Mouse (Mus musculus): Measurements from ENCODE around the gene Met. TPM values are rescaled to one million over a fixed set of nuclear protein-coding genes. Genes with fewer than 3 reads are reported as not detected.

Met gene
- polyA plus RNA-seq, 1 experiment from 2014 or later: 1.5 TPM

DNA sequence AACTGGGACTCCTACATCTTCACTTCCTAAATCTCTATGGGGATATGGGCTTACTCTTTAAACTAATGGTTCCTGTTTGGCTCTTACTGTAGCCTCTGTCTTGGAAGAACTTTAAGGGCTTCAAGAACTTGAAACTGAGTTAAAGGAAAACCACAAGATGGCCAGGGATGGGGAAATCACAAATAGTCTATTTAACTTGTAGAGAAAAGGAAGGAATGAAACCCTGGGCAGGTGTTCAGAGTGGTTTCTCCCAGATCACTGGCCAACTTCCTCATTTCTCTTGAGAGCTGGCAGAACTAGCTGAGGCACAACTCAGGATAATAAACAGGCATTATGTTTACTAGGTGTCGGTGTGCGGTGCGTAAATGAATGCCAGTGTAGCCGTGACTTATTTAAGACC, 17.5 kb downstream of the Met start:
- Histone ChIP-seq H3K4me2 (ENCODE audit: low read length) (no peak overlapping the region), H3K36me3 (ENCODE audit: control insufficient read depth, insufficient read depth, low read length) (no peaks in the 10 kb centered on the region), H3K4me1 (ENCODE audit: control insufficient read depth, insufficient read depth, low read length) (no peaks in the 10 kb centered on the region), H3K27ac (replicated peaks; ENCODE audit: low read depth, low read length) (no peak overlapping the region), H3K4me3 (replicated peaks; ENCODE audit: low read depth, low read length) (no peak overlapping the region), H3K9me3 (ENCODE audit: control insufficient read depth, low read length) (no peaks in the 10 kb centered on the region), H3K9ac (replicated peaks; ENCODE audit: low read length) (no peak overlapping the region), H3K27me3 (ENCODE audit: control insufficient read depth, insufficient read depth, low read length) (no peaks in the 10 kb centered on the region)
- DNase-seq: no peak
- 85% methylated on average over 4 of the region's 4 CpGs for WGBS
- ATAC-seq (ENCODE audit: low FRiP score, low TSS enrichment): no peak

- no peaks in the 10 kb centered on the region for H3K4me1 ChIP-seq (ENCODE audit: control insufficient read depth, insufficient read depth, low read length)
- H3K9ac ChIP-seq (replicated peaks; ENCODE audit: low read length): no peak overlapping the region
- no peak overlapping the region for H3K4me3 ChIP-seq (replicated peaks; ENCODE audit: low read depth, low read length)
- H3K9me3 ChIP-seq (ENCODE audit: control insufficient read depth, low read length): no peaks in the 10 kb centered on the region
- H3K4me2 ChIP-seq (ENCODE audit: low read length): no peak overlapping the region
- WGBS: 94% methylated on average over 5 of the region's 5 CpGs
- DNase-seq (no peak), ATAC-seq (ENCODE audit: low FRiP score, low TSS enrichment) (no peak)
- H3K36me3 ChIP-seq (ENCODE audit: control insufficient read depth, insufficient read depth, low read length): no peaks in the 10 kb centered on the region
- no peaks in the 10 kb centered on the region for H3K27me3 ChIP-seq (ENCODE audit: control insufficient read depth, insufficient read depth, low read length)
- H3K27ac ChIP-seq (replicated peaks; ENCODE audit: low read depth, low read length): no peak overlapping the region
These were observed 21.6 kb downstream of the Met start for GRCm38 (mm10) chr6:17485244-17485643.

- DNase-seq (no peak), ATAC-seq (ENCODE audit: low FRiP score, low TSS enrichment) (no peak)
- 95% methylated on average over 7 of the region's 7 CpGs for WGBS
- H3K4me1 ChIP-seq (ENCODE audit: control insufficient read depth, insufficient read depth, low read length): peaks cover 3% of the 10 kb centered on the region; the same call in 1 of the 2 replicates
- H3K27ac ChIP-seq (replicated peaks; ENCODE audit: low read depth, low read length): no peak overlapping the region
- no peaks in the 10 kb centered on the region for H3K36me3 ChIP-seq (ENCODE audit: control insufficient read depth, insufficient read depth, low read length)
- no peaks in the 10 kb centered on the region for H3K27me3 ChIP-seq (ENCODE audit: control insufficient read depth, insufficient read depth, low read length)
- H3K4me2 ChIP-seq (ENCODE audit: low read length): no peak overlapping the region
- H3K9ac ChIP-seq (replicated peaks; ENCODE audit: low read length): no peak overlapping the region
- no peak overlapping the region for H3K4me3 ChIP-seq (replicated peaks; ENCODE audit: low read depth, low read length)
- no peaks in the 10 kb centered on the region for H3K9me3 ChIP-seq (ENCODE audit: control insufficient read depth, low read length)
These were observed 22.2 kb downstream of the Met start for GRCm38 (mm10) chr6:17485782-17486181.

DNA sequence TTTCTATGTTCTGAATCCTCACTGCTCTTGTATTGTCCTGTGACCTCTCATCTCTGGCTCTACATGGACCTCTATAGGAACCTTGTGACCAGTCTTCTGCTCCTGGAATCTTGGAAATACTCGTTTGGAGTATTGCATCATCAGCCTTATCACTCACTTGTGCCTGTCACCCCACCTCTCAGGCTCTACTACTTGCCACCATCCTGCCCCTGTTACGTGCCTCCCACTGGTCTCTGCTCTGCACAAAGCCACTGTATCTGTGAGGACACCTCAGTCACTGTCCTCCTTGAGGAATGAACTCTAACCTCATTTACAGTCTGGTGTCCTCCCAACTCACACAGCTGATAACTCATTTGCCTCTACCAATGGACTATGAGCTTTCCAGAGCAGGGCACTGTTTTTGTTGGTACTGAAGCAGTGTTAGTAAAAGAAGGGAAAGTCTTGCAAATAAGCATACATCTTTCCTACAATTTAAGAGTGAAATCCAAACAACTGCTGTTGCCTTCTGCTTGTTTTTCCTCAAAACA, 24.8 kb downstream of the Met start:
- no peak overlapping the region for H3K27ac ChIP-seq (replicated peaks; ENCODE audit: low read depth, low read length)
- no peak for DNase-seq
- no peak overlapping the region for H3K9ac ChIP-seq (replicated peaks; ENCODE audit: low read length)
- H3K4me3 ChIP-seq (replicated peaks; ENCODE audit: low read depth, low read length): no peak overlapping the region
- H3K4me2 ChIP-seq (ENCODE audit: low read length): no peak overlapping the region
- no peaks in the 10 kb centered on the region for H3K27me3 ChIP-seq (ENCODE audit: control insufficient read depth, insufficient read depth, low read length)
- WGBS: 75% methylated on average over 2 of the region's 2 CpGs
- peaks cover 3% of the 10 kb centered on the region; the same call in 1 of the 2 replicates for H3K4me1 ChIP-seq (ENCODE audit: control insufficient read depth, insufficient read depth, low read length)
- no peaks in the 10 kb centered on the region for H3K9me3 ChIP-seq (ENCODE audit: control insufficient read depth, low read length)
- H3K36me3 ChIP-seq (ENCODE audit: control insufficient read depth, insufficient read depth, low read length): no peaks in the 10 kb centered on the region
- no peak for ATAC-seq (ENCODE audit: low FRiP score, low TSS enrichment)

- Histone ChIP-seq H3K4me1 (ENCODE audit: control insufficient read depth, insufficient read depth, low read length) (peaks cover 3% of the 10 kb centered on the region; the same call in 1 of the 2 replicates), H3K27ac (replicated peaks; ENCODE audit: low read depth, low read length) (no peak overlapping the region), H3K9ac (replicated peaks; ENCODE audit: low read length) (no peak overlapping the region), H3K9me3 (ENCODE audit: control insufficient read depth, low read length) (no peaks in the 10 kb centered on the region), H3K27me3 (ENCODE audit: control insufficient read depth, insufficient read depth, low read length) (no peaks in the 10 kb centered on the region), H3K4me2 (ENCODE audit: low read length) (no peak overlapping the region), H3K36me3 (ENCODE audit: control insufficient read depth, insufficient read depth, low read length) (no peaks in the 10 kb centered on the region), H3K4me3 (replicated peaks; ENCODE audit: low read depth, low read length) (no peak overlapping the region)
- no peak for ATAC-seq (ENCODE audit: low FRiP score, low TSS enrichment)
- 58% methylated on average over 2 of the region's 2 CpGs for WGBS
- DNase-seq: no peak
These were observed 27.2 kb downstream of the Met start for GRCm38 (mm10) chr6:17490786-17491185.

- Histone ChIP-seq H3K27me3 (ENCODE audit: control insufficient read depth, insufficient read depth, low read length) (no peaks in the 10 kb centered on the region), H3K4me2 (ENCODE audit: low read length) (no peak overlapping the region), H3K4me3 (replicated peaks; ENCODE audit: low read depth, low read length) (no peak overlapping the region), H3K4me1 (ENCODE audit: control insufficient read depth, insufficient read depth, low read length) (peaks cover 3% of the 10 kb centered on the region; the same call in 1 of the 2 replicates), H3K36me3 (ENCODE audit: control insufficient read depth, insufficient read depth, low read length) (no peaks in the 10 kb centered on the region), H3K9ac (replicated peaks; ENCODE audit: low read length) (no peak overlapping the region), H3K9me3 (ENCODE audit: control insufficient read depth, low read length) (no peaks in the 10 kb centered on the region), H3K27ac (replicated peaks; ENCODE audit: low read depth, low read length) (no peak overlapping the region)
- 95% methylated on average over 10 of the region's 10 CpGs for WGBS
- no peak for DNase-seq
- ATAC-seq (ENCODE audit: low FRiP score, low TSS enrichment): no peak
These were observed 27.9 kb downstream of the Met start for GRCm38 (mm10) chr6:17491502-17491901.

DNA sequence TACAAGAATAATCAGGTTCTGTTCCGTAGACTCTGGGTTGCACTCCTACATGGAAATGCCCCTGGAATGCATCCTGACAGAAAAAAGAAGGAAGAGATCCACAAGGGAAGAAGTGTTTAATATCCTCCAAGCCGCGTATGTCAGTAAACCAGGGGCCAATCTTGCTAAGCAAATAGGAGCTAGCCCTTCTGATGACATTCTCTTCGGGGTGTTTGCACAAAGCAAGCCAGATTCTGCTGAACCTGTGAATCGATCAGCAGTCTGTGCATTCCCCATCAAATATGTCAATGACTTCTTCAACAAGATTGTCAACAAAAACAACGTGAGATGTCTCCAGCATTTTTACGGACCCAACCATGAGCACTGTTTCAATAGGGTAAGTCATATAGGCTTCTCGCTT, 28.5 kb downstream of the Met start:
- no peak for DNase-seq
- 90% methylated on average over 8 of the region's 8 CpGs for WGBS
- Histone ChIP-seq H3K27ac (replicated peaks; ENCODE audit: low read depth, low read length) (no peak overlapping the region), H3K4me3 (replicated peaks; ENCODE audit: low read depth, low read length) (no peak overlapping the region), H3K27me3 (ENCODE audit: control insufficient read depth, insufficient read depth, low read length) (no peaks in the 10 kb centered on the region), H3K36me3 (ENCODE audit: control insufficient read depth, insufficient read depth, low read length) (no peaks in the 10 kb centered on the region), H3K4me1 (ENCODE audit: control insufficient read depth, insufficient read depth, low read length) (peaks cover 3% of the 10 kb centered on the region; the same call in 1 of the 2 replicates), H3K9me3 (ENCODE audit: control insufficient read depth, low read length) (no peaks in the 10 kb centered on the region), H3K4me2 (ENCODE audit: low read length) (no peak overlapping the region), H3K9ac (replicated peaks; ENCODE audit: low read length) (no peak overlapping the region)
- ATAC-seq (ENCODE audit: low FRiP score, low TSS enrichment): no peak

- 94% methylated on average over 1 of the region's 1 CpGs for WGBS
- no peaks in the 10 kb centered on the region for H3K36me3 ChIP-seq (ENCODE audit: control insufficient read depth, insufficient read depth, low read length)
- H3K27me3 ChIP-seq (ENCODE audit: control insufficient read depth, insufficient read depth, low read length): no peaks in the 10 kb centered on the region
- peaks cover 3% of the 10 kb centered on the region; the same call in 1 of the 2 replicates for H3K4me1 ChIP-seq (ENCODE audit: control insufficient read depth, insufficient read depth, low read length)
- H3K4me2 ChIP-seq (ENCODE audit: low read length): no peak overlapping the region
- no peak for ATAC-seq (ENCODE audit: low FRiP score, low TSS enrichment)
- DNase-seq: no peak
- H3K4me3 ChIP-seq (replicated peaks; ENCODE audit: low read depth, low read length): no peak overlapping the region
- no peak overlapping the region for H3K27ac ChIP-seq (replicated peaks; ENCODE audit: low read depth, low read length)
- H3K9ac ChIP-seq (replicated peaks; ENCODE audit: low read length): no peak overlapping the region
- no peaks in the 10 kb centered on the region for H3K9me3 ChIP-seq (ENCODE audit: control insufficient read depth, low read length)
These were observed 31.8 kb downstream of the Met start for GRCm38 (mm10) chr6:17495413-17495812.

- no peak overlapping the region for H3K4me2 ChIP-seq (ENCODE audit: low read length)
- H3K9ac ChIP-seq (replicated peaks; ENCODE audit: low read length): no peak overlapping the region
- no peak for ATAC-seq (ENCODE audit: low FRiP score, low TSS enrichment)
- no peak overlapping the region for H3K4me3 ChIP-seq (replicated peaks; ENCODE audit: low read depth, low read length)
- 80% methylated on average over 4 of the region's 4 CpGs for WGBS
- no peak overlapping the region for H3K27ac ChIP-seq (replicated peaks; ENCODE audit: low read depth, low read length)
- H3K4me1 ChIP-seq (ENCODE audit: control insufficient read depth, insufficient read depth, low read length): no peaks in the 10 kb centered on the region
- DNase-seq: no peak
- no peaks in the 10 kb centered on the region for H3K9me3 ChIP-seq (ENCODE audit: control insufficient read depth, low read length)
- H3K27me3 ChIP-seq (ENCODE audit: control insufficient read depth, insufficient read depth, low read length): no peaks in the 10 kb centered on the region
- H3K36me3 ChIP-seq (ENCODE audit: control insufficient read depth, insufficient read depth, low read length): no peaks in the 10 kb centered on the region
These were observed 33.8 kb downstream of the Met start for GRCm38 (mm10) chr6:17497366-17497765.

All from midbrain, embryonic 14.5 days (tissue).